Mouse (Mus musculus) midbrain, embryonic 16.5 days (tissue): ENCODE measurements around the gene Syt3. TPM values are rescaled to one million over a fixed set of nuclear protein-coding genes. Genes with fewer than 3 reads are reported as not detected.

Experiments used
- ATAC-seq: fragments of 200-750 bp; cut with Nextera tagmentation; 2 replicates; pipeline ENCODE4 v1.8.0; 2017; ENCODE audit warnings: moderate TSS enrichment
- H3K27ac ChIP-seq: fragments of 300-500 bp; sonication (generic); 2 replicates; pipeline ENCODE4 v1.5.1; 2014; ENCODE audit warnings: mild to moderate bottlenecking, low read length, mixed read lengths
- H3K27me3 ChIP-seq: fragments of 300-500 bp; sonication (generic); 2 replicates; pipeline ENCODE4 v1.6.1; 2014; ENCODE audit warnings: low read depth, low read length, mixed read lengths; ENCODE audit not compliant: control insufficient read depth, insufficient read depth
- H3K36me3 ChIP-seq: fragments of 300-500 bp; sonication (generic); 2 replicates; pipeline ENCODE4 v1.6.1; 2014; ENCODE audit warnings: mild to moderate bottlenecking, low read length, moderate library complexity, mixed read lengths; ENCODE audit not compliant: control insufficient read depth, insufficient read depth
- H3K4me1 ChIP-seq: fragments of 300-500 bp; sonication (generic); 2 replicates; pipeline ENCODE4 v1.6.1; 2014; ENCODE audit warnings: mild to moderate bottlenecking, low read length, mixed read lengths; ENCODE audit not compliant: control insufficient read depth, insufficient read depth
- H3K4me2 ChIP-seq: fragments of 300-500 bp; sonication (generic); 2 replicates; pipeline ENCODE4 v1.6.1; 2014; ENCODE audit warnings: mild to moderate bottlenecking, low read length, mixed read lengths
- H3K4me3 ChIP-seq: fragments of 300-500 bp; sonication (generic); 2 replicates; pipeline ENCODE4 v1.5.1; 2014; ENCODE audit warnings: low read depth, mild to moderate bottlenecking, low read length, moderate library complexity, mixed read lengths
- H3K9ac ChIP-seq: fragments of 300-500 bp; sonication (generic); 2 replicates; pipeline ENCODE4 v1.6.1; 2014; ENCODE audit warnings: low read depth, low read length, mixed read lengths
- H3K9me3 ChIP-seq: fragments of 300-500 bp; sonication (generic); replicated peaks from 2 replicates; pipeline ENCODE4 v1.6.1; 2014; ENCODE audit warnings: mild to moderate bottlenecking, low read length, mixed read lengths; ENCODE audit not compliant: control insufficient read depth, poor library complexity, severe bottlenecking
- WGBS: fragments of 180-500 bp; shearing (Covaris S2); extraction: QIAGEN DNeasy Blood & Tissue Kit; methylation state at CpG from one replicate; pipeline ENCODE4 v1.1.7; 2014; 5-methylcytosine and 5-hydroxymethylcytosine counted together
- polyA plus RNA-seq: library from polyadenylated mRNA; unstranded; fragments of >200 nt; fragmentation: Nextera tagmentation; extraction: Ambion mirVana; gene quantifications from 2 replicates; pipeline ENCODE4 v1.2.1, GENCODE M21; 2015

Syt3 gene
- polyA plus RNA-seq, 1 experiment from 2014 or later: 73.2 TPM

GRCm38 (mm10) chr7:44356590-44357481, 27.1 kb upstream of the Syt3 start:
- H3K4me1 ChIP-seq: peaks cover 35% of the 10 kb centered on the region
- H3K4me2 ChIP-seq: no peak overlapping the region; the same call in 1 of the 2 replicates
- WGBS: 8% methylated on average over 35 of the region's 35 CpGs
- 0 out of 2 replicates have a peak overlapping the region, but pooled peaks have one; percentile 38 for H3K9ac ChIP-seq
- no peak overlapping the region for H3K4me3 ChIP-seq
- H3K36me3 ChIP-seq: peaks cover 17% of the 10 kb centered on the region
- H3K27ac ChIP-seq: peak overlapping the region; percentile 23; the same call in 1 of the 2 replicates
- no peaks in the 10 kb centered on the region for H3K9me3 ChIP-seq
- ATAC-seq: no peak
- peaks cover 10% of the 10 kb centered on the region for H3K27me3 ChIP-seq

- H3K9ac ChIP-seq: 0 out of 2 replicates have a peak overlapping the region, but pooled peaks have one; percentile 38
- H3K4me1 ChIP-seq: peaks cover 31% of the 10 kb centered on the region
- H3K9me3 ChIP-seq: no peaks in the 10 kb centered on the region
- H3K4me2 ChIP-seq: peak overlapping the region; percentile 15; the same call in 1 of the 2 replicates
- no peak overlapping the region for H3K4me3 ChIP-seq
- H3K36me3 ChIP-seq: peaks cover 14% of the 10 kb centered on the region
- 16% methylated on average over 9 of the region's 10 CpGs for WGBS
- ATAC-seq: no peak
- H3K27ac ChIP-seq: peak overlapping the region; percentile 23
- H3K27me3 ChIP-seq: peaks cover 10% of the 10 kb centered on the region
These were observed 26.4 kb upstream of the Syt3 start for GRCm38 (mm10) chr7:44357531-44357930.

- no peaks in the 10 kb centered on the region for H3K9me3 ChIP-seq
- H3K27me3 ChIP-seq: peaks cover 9% of the 10 kb centered on the region
- no peak overlapping the region for H3K4me3 ChIP-seq
- no peak overlapping the region; the same call in 1 of the 2 replicates for H3K9ac ChIP-seq
- H3K36me3 ChIP-seq: peaks cover 14% of the 10 kb centered on the region
- peak overlapping the region; percentile 15; the same call in 1 of the 2 replicates for H3K4me2 ChIP-seq
- peak overlapping the region; percentile 43 for H3K27ac ChIP-seq
- no peak for ATAC-seq
- WGBS: 20% methylated on average over 5 of the region's 5 CpGs
- peaks cover 29% of the 10 kb centered on the region for H3K4me1 ChIP-seq
These were observed 25.9 kb upstream of the Syt3 start for GRCm38 (mm10) chr7:44358012-44358411.

GRCm38 (mm10) chr7:44358886-44359654, 24.8 kb upstream of the Syt3 start:
- H3K4me2 ChIP-seq: peak overlapping the region; percentile 92
- peak; percentile 44 for ATAC-seq
- peaks cover 8% of the 10 kb centered on the region for H3K36me3 ChIP-seq
- 7% methylated on average over 14 of the region's 26 CpGs for WGBS
- H3K4me3 ChIP-seq: peak overlapping the region; percentile 48
- H3K4me1 ChIP-seq: peaks cover 25% of the 10 kb centered on the region
- H3K9ac ChIP-seq: peak overlapping the region; percentile 79
- peaks cover under 1% of the 10 kb centered on the region; the same call in 1 of the 2 replicates for H3K27me3 ChIP-seq
- H3K9me3 ChIP-seq: no peaks in the 10 kb centered on the region
- peak overlapping the region; percentile 94 for H3K27ac ChIP-seq

- H3K9me3 ChIP-seq: no peaks in the 10 kb centered on the region
- ATAC-seq: peak; percentile 87
- peaks cover 5% of the 10 kb centered on the region; the same call in 1 of the 2 replicates for H3K36me3 ChIP-seq
- WGBS: under 1% methylated on average over 52 of the region's 54 CpGs
- peak overlapping the region; percentile 79 for H3K9ac ChIP-seq
- peak overlapping the region; percentile 92 for H3K4me2 ChIP-seq
- no peaks in the 10 kb centered on the region; the same call in 1 of the 2 replicates for H3K27me3 ChIP-seq
- H3K4me1 ChIP-seq: peaks cover 25% of the 10 kb centered on the region
- H3K4me3 ChIP-seq: peak overlapping the region; percentile 48
- peak overlapping the region; percentile 94 for H3K27ac ChIP-seq
These were observed 23.8 kb upstream of the Syt3 start for GRCm38 (mm10) chr7:44359908-44360672.

- ATAC-seq: peak; percentile 46
- H3K27ac ChIP-seq: peak overlapping the region; percentile 94
- no peaks in the 10 kb centered on the region for H3K9me3 ChIP-seq
- peak overlapping the region; percentile 48 for H3K4me3 ChIP-seq
- WGBS: 6% methylated on average over 21 of the region's 21 CpGs
- H3K27me3 ChIP-seq: no peaks in the 10 kb centered on the region
- peaks cover 25% of the 10 kb centered on the region for H3K4me1 ChIP-seq
- H3K9ac ChIP-seq: peak overlapping the region; percentile 79; the same call in 1 of the 2 replicates
- peaks cover 5% of the 10 kb centered on the region; the same call in 1 of the 2 replicates for H3K36me3 ChIP-seq
- peak overlapping the region; percentile 92 for H3K4me2 ChIP-seq
These were observed 23.1 kb upstream of the Syt3 start for GRCm38 (mm10) chr7:44360792-44361301.

GRCm38 (mm10) chr7:44372678-44373077, 11.2 kb upstream of the Syt3 start:
- Histone ChIP-seq H3K9me3 (no peaks in the 10 kb centered on the region), H3K27ac (no peak overlapping the region), H3K36me3 (no peaks in the 10 kb centered on the region), H3K4me1 (peaks cover 13% of the 10 kb centered on the region), H3K9ac (no peak overlapping the region), H3K4me3 (no peak overlapping the region), H3K27me3 (no peaks in the 10 kb centered on the region), H3K4me2 (no peak overlapping the region)
- ATAC-seq: no peak
- 90% methylated on average over 8 of the region's 8 CpGs for WGBS

- WGBS: 14% methylated on average over 7 of the region's 7 CpGs
- peaks cover 13% of the 10 kb centered on the region for H3K4me1 ChIP-seq
- H3K9ac ChIP-seq: peak overlapping the region; percentile 42; the same call in 1 of the 2 replicates
- H3K36me3 ChIP-seq: no peaks in the 10 kb centered on the region
- H3K27ac ChIP-seq: no peak overlapping the region; the same call in 1 of the 2 replicates
- H3K4me3 ChIP-seq: peak overlapping the region; percentile 56
- peak; percentile 64; the same call in 1 of the 2 replicates for ATAC-seq
- H3K27me3 ChIP-seq: no peaks in the 10 kb centered on the region
- H3K4me2 ChIP-seq: peak overlapping the region; percentile 74
- H3K9me3 ChIP-seq: no peaks in the 10 kb centered on the region
These were observed 10.4 kb upstream of the Syt3 start for GRCm38 (mm10) chr7:44373460-44373859.
